Mouse (Mus musculus): ENCODE measurements around the gene Rpl12. TPM values are rescaled to one million over a fixed set of nuclear protein-coding genes. Genes with fewer than 3 reads are reported as not detected.

The Rpl12 gene
- polyA plus RNA-seq, 1 experiment from 2014 or later = 99.8 TPM

DNA sequence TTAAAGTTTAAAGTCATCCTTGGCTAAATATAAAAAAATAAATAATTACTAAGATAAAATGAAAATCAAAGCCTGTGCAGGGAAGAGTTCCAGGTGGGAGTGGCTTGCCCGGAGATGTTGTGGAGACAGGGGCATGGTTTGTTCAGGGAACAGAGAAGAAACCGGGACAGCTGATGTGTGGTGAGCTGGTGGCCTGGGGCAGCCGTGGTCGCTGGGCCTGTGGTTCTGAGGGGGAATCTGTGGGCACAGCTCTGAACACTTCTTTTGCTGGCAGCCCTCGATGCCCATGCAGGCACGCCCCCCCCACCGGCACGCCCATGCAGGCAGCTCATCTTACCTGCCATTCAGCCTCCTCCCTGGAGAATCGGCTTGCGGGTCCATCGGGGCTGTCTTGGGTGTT is 13.9 kb upstream of the Rpl12 start:
- H3K9ac ChIP-seq = no peak overlapping the region
- H3K27ac ChIP-seq (ENCODE audit: poor library complexity, severe bottlenecking) = no peak overlapping the region
- no peak overlapping the region for H3K4me2 ChIP-seq
- ATAC-seq (ENCODE audit: insufficient number of reproducible peaks, low FRiP score) = no peak
- H3K27me3 ChIP-seq (replicated peaks) = no peaks in the 10 kb centered on the region
- H3K4me1 ChIP-seq (replicated peaks) = peaks cover 4% of the 10 kb centered on the region; the same call in 1 of the 2 replicates
- H3K4me3 ChIP-seq = no peak overlapping the region
- peaks cover 67% of the 10 kb centered on the region for H3K36me3 ChIP-seq
- 89% methylated on average over 11 of the region's 11 CpGs for WGBS
- no peaks in the 10 kb centered on the region for H3K9me3 ChIP-seq (replicated peaks)

DNA sequence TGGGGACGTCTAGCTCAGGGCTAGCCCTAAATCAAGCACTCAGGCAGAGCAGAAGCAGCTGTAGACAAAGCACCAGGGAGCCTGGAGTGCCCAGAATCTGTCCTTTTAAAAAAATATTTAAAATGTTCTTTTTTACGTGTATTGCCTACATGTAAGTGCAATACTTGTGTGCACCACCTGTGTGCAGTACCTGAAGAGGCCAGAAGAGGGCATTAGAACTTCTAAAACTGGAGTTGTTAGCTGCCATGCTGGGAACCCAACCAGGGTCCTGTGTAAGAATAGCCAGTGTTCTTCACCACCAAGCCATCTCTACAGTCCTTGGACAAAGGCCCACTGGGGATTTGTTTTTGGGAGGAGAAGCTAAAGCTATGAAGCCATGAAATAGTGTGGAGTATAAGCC is 6.8 kb upstream of the Rpl12 start:
- no peak overlapping the region for H3K27ac ChIP-seq (ENCODE audit: poor library complexity, severe bottlenecking)
- peaks cover 4% of the 10 kb centered on the region; the same call in 1 of the 2 replicates for H3K4me1 ChIP-seq (replicated peaks)
- 0 out of 2 replicates have a peak, but pooled peaks cover 7% of the 10 kb centered on the region for H3K9me3 ChIP-seq (replicated peaks)
- ATAC-seq (ENCODE audit: insufficient number of reproducible peaks, low FRiP score) = no peak
- 88% methylated on average over 2 of the region's 2 CpGs for WGBS
- no peak overlapping the region for H3K4me2 ChIP-seq
- H3K4me3 ChIP-seq = no peak overlapping the region
- no peaks in the 10 kb centered on the region for H3K27me3 ChIP-seq (replicated peaks)
- no peak overlapping the region for H3K9ac ChIP-seq
- H3K36me3 ChIP-seq = peaks cover 72% of the 10 kb centered on the region

DNA sequence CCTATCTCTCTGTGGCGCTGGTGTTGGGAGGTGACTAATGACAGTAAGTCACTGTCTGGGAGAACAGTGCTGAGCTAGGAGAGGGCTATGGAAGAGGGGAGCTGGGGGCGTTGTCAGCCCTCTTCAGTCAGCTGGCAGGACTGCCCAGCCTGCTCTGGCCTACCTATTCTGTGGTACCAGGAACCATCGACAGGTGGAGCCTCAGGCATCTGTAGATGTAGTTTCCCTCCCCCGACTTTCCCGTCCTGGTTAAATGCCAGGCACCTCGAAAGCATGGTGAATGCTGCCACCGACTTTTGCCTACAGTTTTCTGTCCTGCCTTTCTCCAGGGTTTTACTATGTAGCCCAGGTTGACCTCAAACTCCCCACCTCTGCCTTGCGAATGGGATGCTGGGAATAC is 4.0 kb upstream of the Rpl12 start:
- peaks cover 10% of the 10 kb centered on the region for H3K4me1 ChIP-seq (replicated peaks)
- no peak overlapping the region for H3K4me2 ChIP-seq
- H3K27me3 ChIP-seq (replicated peaks) = no peaks in the 10 kb centered on the region
- ATAC-seq (ENCODE audit: insufficient number of reproducible peaks, low FRiP score) = no peak
- H3K9ac ChIP-seq = no peak overlapping the region
- 0 out of 2 replicates have a peak, but pooled peaks cover 7% of the 10 kb centered on the region for H3K9me3 ChIP-seq (replicated peaks)
- peaks cover 52% of the 10 kb centered on the region for H3K36me3 ChIP-seq
- no peak overlapping the region for H3K4me3 ChIP-seq
- no peak overlapping the region for H3K27ac ChIP-seq (ENCODE audit: poor library complexity, severe bottlenecking)
- WGBS = 54% methylated on average over 8 of the region's 8 CpGs

DNA sequence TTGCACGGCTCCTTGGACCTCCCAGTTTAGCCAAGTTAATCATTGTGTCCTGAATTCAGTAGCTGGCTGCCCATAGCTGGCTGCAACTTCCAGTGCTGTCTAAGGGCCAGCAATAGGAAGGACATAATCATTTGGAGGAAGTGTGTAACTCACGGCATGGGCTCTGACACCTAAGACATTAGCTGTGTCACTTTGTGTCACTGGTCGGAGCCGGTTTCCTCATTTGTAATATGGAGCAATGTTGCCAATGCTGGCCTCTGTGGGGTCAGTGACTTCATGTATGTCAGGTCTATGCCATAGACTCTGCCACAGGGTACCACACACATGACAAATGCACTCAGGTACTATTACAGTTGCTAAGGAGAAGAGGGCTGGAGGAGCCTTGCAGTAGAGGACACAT is 1.1 kb upstream of the Rpl12 start:
- H3K9me3 ChIP-seq (replicated peaks) = no peaks in the 10 kb centered on the region
- H3K27ac ChIP-seq (ENCODE audit: poor library complexity, severe bottlenecking) = no peak overlapping the region
- no peaks in the 10 kb centered on the region for H3K27me3 ChIP-seq (replicated peaks)
- ATAC-seq (ENCODE audit: insufficient number of reproducible peaks, low FRiP score) = no peak
- peaks cover 28% of the 10 kb centered on the region for H3K4me1 ChIP-seq (replicated peaks)
- H3K4me2 ChIP-seq = peak overlapping the region; percentile 83
- 81% methylated on average over 4 of the region's 4 CpGs for WGBS
- H3K4me3 ChIP-seq = peak overlapping the region; percentile 95; the same call in 1 of the 2 replicates
- H3K36me3 ChIP-seq = peaks cover 51% of the 10 kb centered on the region
- peak overlapping the region; percentile 81; the same call in 1 of the 2 replicates for H3K9ac ChIP-seq

DNA sequence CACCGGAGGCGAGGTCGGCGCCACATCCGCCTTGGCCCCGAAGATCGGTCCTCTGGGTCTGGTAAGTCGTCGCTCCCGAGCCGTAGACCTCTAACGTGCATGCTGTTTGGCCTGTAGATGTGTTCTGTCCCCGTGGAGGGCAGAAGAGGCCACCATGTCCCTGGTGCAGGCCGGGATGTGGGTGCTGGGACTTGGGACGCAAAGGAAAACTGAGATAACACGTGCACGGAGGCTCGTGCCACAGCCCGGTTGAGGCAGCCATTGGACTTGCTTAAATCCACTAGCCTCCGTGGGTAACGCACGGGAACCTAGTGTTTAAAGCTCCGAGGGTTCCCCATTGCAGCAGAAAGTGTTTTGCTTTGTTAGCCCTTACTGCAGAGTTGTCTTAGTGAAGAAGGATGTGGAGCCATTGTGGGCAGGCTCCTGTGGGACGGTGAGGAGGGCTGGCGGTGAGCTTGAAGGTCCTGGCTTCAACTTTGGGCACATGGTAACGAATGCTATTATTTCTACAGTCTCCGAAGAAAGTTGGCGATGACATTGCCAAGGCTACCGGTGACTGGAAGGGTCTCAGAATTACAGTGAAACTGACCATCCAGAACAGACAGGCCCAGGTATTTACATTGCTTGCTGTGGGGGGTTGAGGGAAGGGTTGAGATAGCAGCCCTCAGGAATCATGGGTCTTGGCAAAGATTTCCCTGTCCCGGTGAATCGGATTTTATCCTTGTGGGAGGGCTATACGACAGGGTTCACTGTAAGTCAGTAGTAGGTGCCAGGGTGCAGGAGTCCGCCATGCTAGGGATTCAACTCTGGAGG is 909 bp downstream of the Rpl12 start:
- peaks cover 28% of the 10 kb centered on the region for H3K4me1 ChIP-seq (replicated peaks)
- H3K4me3 ChIP-seq = peak overlapping the region; percentile 95
- H3K36me3 ChIP-seq = peaks cover 37% of the 10 kb centered on the region
- peak overlapping the region; percentile 99 for H3K9ac ChIP-seq
- under 1% methylated on average over 33 of the region's 33 CpGs for WGBS
- peak overlapping the region; percentile 83 for H3K4me2 ChIP-seq
- H3K27ac ChIP-seq (ENCODE audit: poor library complexity, severe bottlenecking) = peak overlapping the region; percentile 84
- ATAC-seq (ENCODE audit: insufficient number of reproducible peaks, low FRiP score) = no peak
- no peaks in the 10 kb centered on the region for H3K27me3 ChIP-seq (replicated peaks)
- no peaks in the 10 kb centered on the region for H3K9me3 ChIP-seq (replicated peaks)

DNA sequence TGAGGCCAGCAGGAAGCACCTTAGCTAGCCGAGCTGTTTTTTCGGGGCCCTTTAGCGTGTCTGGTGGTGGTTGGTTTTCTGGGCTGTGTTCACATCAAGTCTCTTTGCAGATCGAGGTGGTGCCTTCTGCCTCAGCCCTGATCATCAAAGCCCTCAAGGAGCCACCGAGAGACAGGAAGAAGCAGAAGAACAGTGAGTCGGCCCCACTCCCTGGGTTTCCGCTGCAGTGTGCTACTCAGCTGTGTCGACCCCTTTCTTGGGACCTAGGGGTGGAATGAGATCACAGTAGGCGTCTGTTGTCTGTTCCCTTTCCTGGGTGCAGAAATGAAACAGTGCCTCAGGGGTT is 1.5 kb downstream of the Rpl12 start:
- no peaks in the 10 kb centered on the region for H3K9me3 ChIP-seq (replicated peaks)
- peaks cover 32% of the 10 kb centered on the region for H3K36me3 ChIP-seq
- ATAC-seq (ENCODE audit: insufficient number of reproducible peaks, low FRiP score) = no peak
- no peaks in the 10 kb centered on the region for H3K27me3 ChIP-seq (replicated peaks)
- peak overlapping the region; percentile 95 for H3K4me3 ChIP-seq
- H3K4me1 ChIP-seq (replicated peaks) = peaks cover 33% of the 10 kb centered on the region
- peak overlapping the region; percentile 99 for H3K9ac ChIP-seq
- WGBS = 6% methylated on average over 9 of the region's 9 CpGs
- peak overlapping the region; percentile 84 for H3K27ac ChIP-seq (ENCODE audit: poor library complexity, severe bottlenecking)
- H3K4me2 ChIP-seq = peak overlapping the region; percentile 83

DNA sequence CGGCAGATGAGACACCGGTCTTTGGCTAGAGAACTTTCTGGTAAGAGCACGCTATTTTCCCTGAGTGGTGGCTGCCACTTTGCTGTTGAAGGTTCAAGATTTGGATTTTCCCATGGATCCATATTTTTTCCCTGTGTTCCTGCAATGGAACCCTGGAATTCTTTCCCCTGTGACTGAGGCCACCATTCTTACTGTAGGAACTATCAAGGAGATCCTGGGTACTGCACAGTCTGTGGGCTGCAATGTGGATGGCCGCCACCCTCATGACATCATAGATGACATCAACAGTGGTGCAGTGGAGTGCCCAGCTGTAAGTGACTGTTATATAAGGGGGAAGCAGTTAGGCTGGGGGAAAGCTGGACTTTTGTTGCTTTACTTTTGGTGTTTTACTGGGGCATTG is 2.2 kb downstream of the Rpl12 start:
- Histone ChIP-seq H3K4me3 (peak overlapping the region; percentile 95), H3K9me3 (replicated peaks) (no peaks in the 10 kb centered on the region), H3K27ac (ENCODE audit: poor library complexity, severe bottlenecking) (peak overlapping the region; percentile 32), H3K36me3 (peaks cover 25% of the 10 kb centered on the region), H3K27me3 (replicated peaks) (no peaks in the 10 kb centered on the region), H3K4me1 (replicated peaks) (peaks cover 40% of the 10 kb centered on the region), H3K9ac (0 out of 2 replicates have a peak overlapping the region, but pooled peaks have one; percentile 99), H3K4me2 (peak overlapping the region; percentile 83)
- WGBS = 75% methylated on average over 4 of the region's 4 CpGs
- no peak for ATAC-seq (ENCODE audit: insufficient number of reproducible peaks, low FRiP score)

DNA sequence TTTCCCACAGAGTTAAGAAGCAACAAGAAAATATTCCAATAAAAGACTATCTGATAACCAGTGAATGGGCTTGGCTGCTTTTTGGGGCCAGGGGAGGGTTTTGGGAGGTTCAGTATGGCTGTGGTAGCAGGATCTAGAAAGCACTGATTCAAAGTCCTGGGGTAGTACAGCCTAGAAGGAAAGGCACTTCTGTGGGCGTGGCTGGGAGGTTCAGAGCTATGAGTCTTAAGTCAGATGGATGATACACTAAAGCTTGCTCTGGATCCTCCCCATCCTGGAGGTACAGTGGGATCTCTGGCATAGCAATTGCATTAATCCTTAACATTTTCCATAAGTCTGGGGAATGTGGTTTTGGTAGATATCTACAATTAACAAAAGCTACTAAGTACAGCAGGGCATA is 2.6 kb downstream of the Rpl12 start:
- H3K4me1 ChIP-seq (replicated peaks) = peaks cover 42% of the 10 kb centered on the region
- H3K4me2 ChIP-seq = peak overlapping the region; percentile 83; the same call in 1 of the 2 replicates
- no peak overlapping the region for H3K9ac ChIP-seq
- no peaks in the 10 kb centered on the region for H3K27me3 ChIP-seq (replicated peaks)
- ATAC-seq (ENCODE audit: insufficient number of reproducible peaks, low FRiP score) = no peak
- no peak overlapping the region for H3K27ac ChIP-seq (ENCODE audit: poor library complexity, severe bottlenecking)
- H3K4me3 ChIP-seq = peak overlapping the region; percentile 95; the same call in 1 of the 2 replicates
- 73% methylated on average over 1 of the region's 1 CpGs for WGBS
- H3K36me3 ChIP-seq = peaks cover 25% of the 10 kb centered on the region
- no peaks in the 10 kb centered on the region for H3K9me3 ChIP-seq (replicated peaks)

DNA sequence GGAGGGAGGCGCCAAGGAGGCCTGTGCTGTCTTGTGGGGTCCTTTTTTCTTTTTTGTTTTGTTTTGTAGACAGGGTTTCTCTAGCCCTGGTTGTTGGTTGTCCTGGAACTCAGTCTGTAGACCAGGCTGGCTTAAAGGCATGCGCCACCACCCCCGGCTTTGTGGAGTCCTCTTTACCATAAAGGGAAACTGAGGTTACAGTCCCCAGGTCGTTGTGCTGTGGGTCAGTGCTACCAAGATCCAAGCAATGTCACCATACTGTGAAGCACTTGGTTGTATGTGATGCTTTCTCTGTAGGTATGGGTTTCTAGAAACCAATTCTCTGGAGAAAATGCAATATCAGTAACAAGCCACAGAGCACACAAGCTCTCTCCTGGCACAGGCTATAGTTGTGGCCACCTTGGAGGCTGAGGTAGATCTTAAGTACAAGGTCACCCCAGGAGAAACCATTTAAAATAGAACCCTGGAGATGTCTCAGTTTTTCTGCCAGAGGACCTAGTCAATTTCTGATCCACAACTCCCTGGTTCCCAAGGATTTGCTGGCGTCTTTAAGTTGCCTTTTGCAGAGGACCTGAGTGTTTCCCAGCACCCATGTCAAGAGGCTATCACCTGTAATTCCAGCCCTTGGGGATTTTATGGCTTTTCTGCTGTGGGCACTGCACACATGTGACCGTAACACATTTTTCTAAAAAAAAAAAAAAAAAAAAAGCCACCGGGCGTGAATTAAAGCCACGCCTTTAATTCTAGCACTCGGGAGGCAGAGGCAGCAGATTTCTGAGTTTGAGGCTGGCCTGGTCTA is 3.5 kb downstream of the Rpl12 start:
- H3K4me3 ChIP-seq = no peak overlapping the region
- no peak overlapping the region; the same call in 1 of the 2 replicates for H3K4me2 ChIP-seq
- no peaks in the 10 kb centered on the region for H3K27me3 ChIP-seq (replicated peaks)
- H3K9me3 ChIP-seq (replicated peaks) = no peaks in the 10 kb centered on the region
- no peak overlapping the region for H3K27ac ChIP-seq (ENCODE audit: poor library complexity, severe bottlenecking)
- peaks cover 49% of the 10 kb centered on the region for H3K4me1 ChIP-seq (replicated peaks)
- WGBS = 28% methylated on average over 10 of the region's 10 CpGs
- H3K36me3 ChIP-seq = peaks cover 25% of the 10 kb centered on the region
- H3K9ac ChIP-seq = no peak overlapping the region
- no peak for ATAC-seq (ENCODE audit: insufficient number of reproducible peaks, low FRiP score)

DNA sequence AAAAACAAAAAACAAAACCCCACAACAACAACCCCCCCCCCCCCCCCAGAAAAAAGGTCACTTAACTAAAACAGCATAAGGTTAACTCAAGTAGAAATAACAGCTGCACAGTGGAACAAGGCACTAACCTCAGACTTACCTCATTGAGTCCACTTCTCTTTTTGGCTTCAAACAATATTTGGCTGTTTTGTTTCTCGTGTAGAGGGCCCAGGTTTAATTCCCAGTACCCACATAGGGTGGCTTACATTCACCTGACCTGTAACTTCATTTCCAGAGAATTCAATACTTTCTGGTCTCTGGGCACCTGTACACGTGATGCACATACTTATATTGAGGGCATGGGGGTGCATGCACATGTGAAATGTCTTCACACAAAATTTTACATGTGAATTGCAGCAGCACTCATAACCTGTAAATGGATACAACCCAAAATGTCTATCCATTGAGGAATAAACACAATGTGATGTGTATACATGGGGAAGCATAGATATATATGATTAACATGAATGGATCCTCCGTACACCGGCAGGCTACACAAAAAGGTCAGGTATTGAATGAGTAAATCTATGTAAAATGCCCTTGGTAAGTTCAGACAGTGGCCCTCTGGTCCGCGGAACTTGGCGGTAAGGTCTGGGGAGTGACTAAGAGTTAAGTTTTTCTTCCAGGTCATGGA is 4.3 kb downstream of the Rpl12 start:
- peak overlapping the region; percentile 88 for H3K4me2 ChIP-seq
- ATAC-seq (ENCODE audit: insufficient number of reproducible peaks, low FRiP score) = no peak

More for the DNA sequence above, 4.3 kb downstream of the Rpl12 start:
- Histone ChIP-seq H3K9me3 (replicated peaks) (no peaks in the 10 kb centered on the region), H3K4me1 (replicated peaks) (peaks cover 46% of the 10 kb centered on the region), H3K9ac (no peak overlapping the region), H3K36me3 (peaks cover 25% of the 10 kb centered on the region), H3K27me3 (replicated peaks) (no peaks in the 10 kb centered on the region), H3K4me3 (no peak overlapping the region), H3K27ac (ENCODE audit: poor library complexity, severe bottlenecking) (no peak overlapping the region)
- WGBS = 17% methylated on average over 7 of the region's 7 CpGs

All from heart, embryonic 12.5 days (tissue).